Mouse (Mus musculus): ENCODE measurements around the gene Trpc4ap. TPM values are rescaled to one million over a fixed set of nuclear protein-coding genes. Genes with fewer than 3 reads are reported as not detected.
A peak's percentile ranks its signal among the peaks of the same experiment; 100 is the strongest.

Trpc4ap gene
- polyA plus RNA-seq, 1 experiment, result 145 TPM

DNA sequence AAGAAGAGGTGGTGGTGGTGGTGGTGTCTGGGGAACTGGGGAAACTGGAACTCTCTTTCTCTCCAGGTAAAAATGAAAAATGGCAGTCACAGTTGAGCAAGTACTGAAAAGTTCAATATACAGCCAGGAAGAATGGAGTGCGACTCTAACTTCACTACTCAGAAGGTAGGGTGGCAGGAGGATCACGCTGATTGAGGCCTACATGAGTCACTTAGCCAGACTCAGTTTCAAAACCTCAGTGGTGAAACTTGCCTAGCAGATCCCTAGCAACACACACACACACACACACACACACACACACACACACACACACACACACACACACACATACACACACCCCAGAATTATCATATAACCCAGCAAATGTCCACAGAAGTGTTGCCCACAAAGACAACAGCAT is 10.3 kb downstream of the Trpc4ap start:
- no peak for DNase-seq
- 81% methylated on average over 2 of the region's 2 CpGs for WGBS
- Histone ChIP-seq H3K4me3 (replicated peaks; ENCODE audit: extremely low read depth, low read depth, low read length) (no peak overlapping the region), H3K4me1 (ENCODE audit: control insufficient read depth, insufficient read depth, low read length) (peaks cover 12% of the 10 kb centered on the region)
- TF ChIP-seq CTCF (IDR thresholded peaks at IDR 0.05; ENCODE audit: insufficient read depth, low read length) (no peak), POLR2A (IDR thresholded peaks at IDR 0.05; ENCODE audit: borderline replicate concordance, extremely low read depth, low read depth, low read length) (no peak)

DNA sequence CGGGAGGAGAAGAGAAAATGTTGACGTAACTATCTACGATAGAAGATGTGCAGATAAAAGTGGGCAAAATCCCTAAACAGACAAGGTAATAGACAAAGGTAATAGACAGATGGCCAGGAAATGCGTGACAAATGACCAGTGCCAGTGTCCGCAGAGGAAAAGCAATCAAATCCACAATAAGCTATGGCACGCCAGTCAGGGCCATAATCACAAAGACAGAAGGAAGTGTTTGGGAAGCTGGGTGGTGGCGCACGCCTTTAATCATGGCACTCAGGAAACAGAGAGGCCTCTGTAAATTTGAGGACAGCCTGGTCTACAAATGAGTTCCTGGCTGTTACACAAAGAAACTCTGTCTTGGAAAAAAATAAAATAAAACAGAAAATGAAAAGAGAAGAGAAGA is 11.0 kb downstream of the Trpc4ap start:
- no peak overlapping the region for H3K4me3 ChIP-seq (replicated peaks; ENCODE audit: extremely low read depth, low read depth, low read length)
- DNase-seq, result no peak
- H3K4me1 ChIP-seq (ENCODE audit: control insufficient read depth, insufficient read depth, low read length), result peaks cover 12% of the 10 kb centered on the region
- WGBS, result 52% methylated on average over 8 of the region's 8 CpGs
- TF ChIP-seq POLR2A (IDR thresholded peaks at IDR 0.05; ENCODE audit: borderline replicate concordance, extremely low read depth, low read depth, low read length), result no peak
- TF ChIP-seq CTCF (IDR thresholded peaks at IDR 0.05; ENCODE audit: insufficient read depth, low read length), result no peak

DNA sequence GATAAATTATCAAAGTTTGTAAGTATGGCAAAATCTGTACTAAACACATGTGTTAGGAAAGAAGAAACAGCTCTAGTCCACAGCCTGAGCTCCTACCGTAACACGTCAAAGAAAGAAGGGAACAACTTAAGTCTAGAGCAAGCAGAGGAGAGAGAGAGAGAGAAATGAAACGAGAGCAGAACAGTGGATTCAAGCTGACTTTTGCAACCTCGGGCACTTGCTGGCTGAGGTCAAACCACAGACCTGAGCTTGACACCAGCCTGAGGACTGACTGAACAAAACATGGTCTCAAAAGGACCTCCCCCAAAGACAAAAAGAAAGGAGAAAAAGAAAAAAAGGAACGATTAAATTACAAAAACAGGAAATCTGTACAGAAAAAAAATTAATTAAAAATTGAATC is 11.6 kb downstream of the Trpc4ap start:
- Histone ChIP-seq H3K4me1 (ENCODE audit: control insufficient read depth, insufficient read depth, low read length) (peaks cover 12% of the 10 kb centered on the region), H3K4me3 (replicated peaks; ENCODE audit: extremely low read depth, low read depth, low read length) (no peak overlapping the region)
- no peak for DNase-seq
- TF ChIP-seq CTCF (IDR thresholded peaks at IDR 0.05; ENCODE audit: insufficient read depth, low read length), result no peak
- TF ChIP-seq POLR2A (IDR thresholded peaks at IDR 0.05; ENCODE audit: borderline replicate concordance, extremely low read depth, low read depth, low read length), result no peak
- WGBS, result 48% methylated on average over 5 of the region's 5 CpGs

DNA sequence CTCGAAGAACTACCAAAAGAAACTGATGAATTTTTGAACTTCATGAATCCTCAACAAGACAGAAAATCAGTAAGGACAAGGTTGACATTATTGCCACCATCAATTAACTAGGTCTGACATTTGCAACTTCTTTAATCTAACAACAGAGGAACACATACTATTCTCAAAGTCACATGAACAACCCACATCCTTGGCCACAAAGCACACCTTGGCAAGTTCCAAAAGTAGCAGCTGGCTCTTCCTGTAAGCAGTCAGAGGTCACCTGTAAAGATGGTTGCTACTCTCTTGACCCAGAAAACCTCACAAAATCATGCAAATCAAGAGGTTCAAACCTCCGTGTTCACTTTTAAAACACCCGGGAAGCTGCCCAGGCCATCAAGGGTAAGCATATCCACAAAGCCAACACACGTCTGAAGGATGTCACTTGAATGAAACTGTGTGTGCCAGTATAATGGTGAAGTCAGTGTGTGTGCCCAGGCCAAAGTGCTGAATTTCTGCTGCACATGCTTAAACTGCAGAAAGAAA is 12.5 kb downstream of the Trpc4ap start:
- no peak overlapping the region for H3K4me3 ChIP-seq (replicated peaks; ENCODE audit: extremely low read depth, low read depth, low read length)
- peaks cover 12% of the 10 kb centered on the region for H3K4me1 ChIP-seq (ENCODE audit: control insufficient read depth, insufficient read depth, low read length)
- 71% methylated on average over 4 of the region's 4 CpGs for WGBS
- TF ChIP-seq POLR2A (IDR thresholded peaks at IDR 0.05; ENCODE audit: borderline replicate concordance, extremely low read depth, low read depth, low read length), result no peak
- no peak for TF ChIP-seq CTCF (IDR thresholded peaks at IDR 0.05; ENCODE audit: insufficient read depth, low read length)
- no peak for DNase-seq

DNA sequence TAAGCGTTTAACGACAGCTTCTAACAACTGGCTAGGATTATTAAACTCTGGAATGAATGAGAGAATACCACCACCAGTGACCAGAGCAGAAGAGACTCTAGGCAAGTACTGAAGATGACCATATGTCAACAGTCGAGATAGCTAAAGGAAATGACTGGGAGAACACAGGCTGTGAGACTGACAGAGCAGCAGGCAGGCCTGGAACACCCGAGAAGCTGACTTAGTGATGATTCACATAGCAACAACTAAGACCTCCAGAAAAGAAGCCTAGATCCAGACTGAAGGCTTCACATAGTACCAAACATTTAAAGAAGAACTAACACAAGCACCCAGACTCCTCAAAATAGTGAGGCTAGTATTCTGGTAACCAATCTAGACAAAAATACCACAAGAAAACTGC is 17.1 kb downstream of the Trpc4ap start:
- H3K4me1 ChIP-seq (ENCODE audit: control insufficient read depth, insufficient read depth, low read length), result peaks cover 2% of the 10 kb centered on the region; the same call in 1 of the 2 replicates
- no peak overlapping the region for H3K4me3 ChIP-seq (replicated peaks; ENCODE audit: extremely low read depth, low read depth, low read length)
- DNase-seq, result no peak
- 40% methylated on average over 4 of the region's 4 CpGs for WGBS
- TF ChIP-seq POLR2A (IDR thresholded peaks at IDR 0.05; ENCODE audit: borderline replicate concordance, extremely low read depth, low read depth, low read length) (no peak), CTCF (IDR thresholded peaks at IDR 0.05; ENCODE audit: insufficient read depth, low read length) (no peak)

DNA sequence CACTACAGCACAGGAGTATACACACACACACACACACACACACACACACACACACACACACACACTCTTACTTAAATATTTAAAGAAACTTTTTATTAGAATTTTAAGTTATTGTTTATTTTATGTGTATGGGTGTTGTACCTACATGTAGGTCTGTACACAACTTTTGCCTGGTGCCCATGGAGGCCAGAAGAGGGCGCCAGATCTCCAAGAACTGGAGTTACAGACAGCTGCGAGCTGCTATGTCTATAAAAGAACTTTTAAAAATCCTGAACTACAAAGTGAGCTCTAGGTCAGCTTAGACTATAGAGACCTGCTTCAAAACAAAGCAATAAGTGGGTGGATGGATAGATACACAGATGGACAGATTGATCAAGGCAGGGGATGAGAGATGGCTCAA is 18.6 kb downstream of the Trpc4ap start:
- DNase-seq, result peak; percentile 61
- WGBS, result 19% methylated on average over 2 of the region's 2 CpGs
- no peak overlapping the region for H3K4me3 ChIP-seq (replicated peaks; ENCODE audit: extremely low read depth, low read depth, low read length)
- TF ChIP-seq CTCF (IDR thresholded peaks at IDR 0.05; ENCODE audit: insufficient read depth, low read length) (peak; percentile 71), POLR2A (IDR thresholded peaks at IDR 0.05; ENCODE audit: borderline replicate concordance, extremely low read depth, low read depth, low read length) (no peak)
- H3K4me1 ChIP-seq (ENCODE audit: control insufficient read depth, insufficient read depth, low read length), result no peaks in the 10 kb centered on the region; the same call in 1 of the 2 replicates

DNA sequence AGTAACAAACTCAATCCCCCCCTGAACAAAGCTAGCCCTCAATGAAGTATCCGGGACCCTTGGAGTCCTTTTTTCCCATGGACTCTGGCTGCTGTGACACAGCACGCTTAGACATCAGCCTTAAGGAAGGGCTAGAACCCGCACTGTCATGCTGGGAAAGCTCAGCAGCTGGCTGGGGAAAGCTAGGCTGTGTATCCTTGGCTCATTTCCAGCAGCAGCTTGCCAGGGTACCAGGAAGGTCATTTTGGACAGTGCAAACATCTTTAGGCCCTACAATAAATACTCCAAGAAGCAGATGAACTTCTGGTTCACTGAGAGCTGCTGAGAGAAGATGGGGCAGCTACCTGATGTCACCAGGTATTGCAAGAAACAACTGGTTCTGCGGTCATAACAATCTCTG is 20.9 kb downstream of the Trpc4ap start:
- TF ChIP-seq POLR2A (IDR thresholded peaks at IDR 0.05; ENCODE audit: borderline replicate concordance, extremely low read depth, low read depth, low read length), result no peak
- no peak for TF ChIP-seq CTCF (IDR thresholded peaks at IDR 0.05; ENCODE audit: insufficient read depth, low read length)
- no peak overlapping the region for H3K4me3 ChIP-seq (replicated peaks; ENCODE audit: extremely low read depth, low read depth, low read length)
- DNase-seq, result no peak
- 71% methylated on average over 4 of the region's 4 CpGs for WGBS
- H3K4me1 ChIP-seq (ENCODE audit: control insufficient read depth, insufficient read depth, low read length), result no peaks in the 10 kb centered on the region; the same call in 1 of the 2 replicates

DNA sequence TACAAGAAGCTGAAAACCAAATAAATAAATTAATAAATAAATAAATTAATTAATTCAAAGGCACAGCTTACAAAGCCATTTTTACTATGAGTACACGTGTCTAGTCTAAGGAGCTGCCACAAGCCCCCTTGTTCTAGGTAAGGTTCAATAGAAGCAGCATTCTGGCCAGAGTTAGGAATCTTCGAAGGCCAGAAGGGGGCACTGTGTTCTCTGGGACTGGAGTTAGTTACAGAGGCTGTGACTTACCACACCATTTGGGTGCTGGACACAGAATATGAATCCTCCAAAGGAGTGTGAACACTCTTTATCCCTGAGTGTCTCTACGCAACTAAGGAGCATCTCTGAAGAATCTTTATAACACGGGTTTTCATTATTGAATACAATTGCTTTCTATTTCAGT is 23.7 kb downstream of the Trpc4ap start:
- H3K4me1 ChIP-seq (ENCODE audit: control insufficient read depth, insufficient read depth, low read length), result no peaks in the 10 kb centered on the region
- WGBS, result 89% methylated on average over 4 of the region's 4 CpGs

DNA sequence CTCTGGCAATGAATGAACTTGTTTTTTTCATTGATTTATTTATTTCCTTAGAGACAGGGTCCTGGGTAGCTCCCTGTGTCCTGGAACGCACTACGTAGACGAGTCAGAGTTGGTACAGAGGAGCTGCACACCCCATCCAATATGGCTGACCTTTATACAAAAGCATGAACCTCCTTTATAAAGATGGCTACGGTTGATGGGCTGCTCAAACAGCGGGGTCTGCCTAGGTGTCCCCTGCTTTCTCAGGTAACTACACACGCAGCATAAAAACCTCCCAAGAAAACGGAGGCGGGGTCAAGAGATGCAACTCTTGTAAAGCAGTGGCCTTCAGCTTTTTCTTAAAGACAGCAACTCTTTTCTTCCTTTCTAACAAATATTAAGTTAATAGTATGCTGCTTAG is 24.3 kb downstream of the Trpc4ap start:
- no peak for DNase-seq
- no peaks in the 10 kb centered on the region for H3K4me1 ChIP-seq (ENCODE audit: control insufficient read depth, insufficient read depth, low read length)
- no peak overlapping the region for H3K4me3 ChIP-seq (replicated peaks; ENCODE audit: extremely low read depth, low read depth, low read length)
- WGBS, result 94% methylated on average over 8 of the region's 8 CpGs
- no peak for TF ChIP-seq POLR2A (IDR thresholded peaks at IDR 0.05; ENCODE audit: borderline replicate concordance, extremely low read depth, low read depth, low read length)
- TF ChIP-seq CTCF (IDR thresholded peaks at IDR 0.05; ENCODE audit: insufficient read depth, low read length), result no peak

More for the DNA sequence above, 23.7 kb downstream of the Trpc4ap start:
- peak; percentile 34; the same call in 1 of the 2 replicates for TF ChIP-seq CTCF (IDR thresholded peaks at IDR 0.05; ENCODE audit: insufficient read depth, low read length)
- TF ChIP-seq POLR2A (IDR thresholded peaks at IDR 0.05; ENCODE audit: borderline replicate concordance, extremely low read depth, low read depth, low read length), result no peak
- H3K4me3 ChIP-seq (replicated peaks; ENCODE audit: extremely low read depth, low read depth, low read length), result no peak overlapping the region
- no peak for DNase-seq

DNA sequence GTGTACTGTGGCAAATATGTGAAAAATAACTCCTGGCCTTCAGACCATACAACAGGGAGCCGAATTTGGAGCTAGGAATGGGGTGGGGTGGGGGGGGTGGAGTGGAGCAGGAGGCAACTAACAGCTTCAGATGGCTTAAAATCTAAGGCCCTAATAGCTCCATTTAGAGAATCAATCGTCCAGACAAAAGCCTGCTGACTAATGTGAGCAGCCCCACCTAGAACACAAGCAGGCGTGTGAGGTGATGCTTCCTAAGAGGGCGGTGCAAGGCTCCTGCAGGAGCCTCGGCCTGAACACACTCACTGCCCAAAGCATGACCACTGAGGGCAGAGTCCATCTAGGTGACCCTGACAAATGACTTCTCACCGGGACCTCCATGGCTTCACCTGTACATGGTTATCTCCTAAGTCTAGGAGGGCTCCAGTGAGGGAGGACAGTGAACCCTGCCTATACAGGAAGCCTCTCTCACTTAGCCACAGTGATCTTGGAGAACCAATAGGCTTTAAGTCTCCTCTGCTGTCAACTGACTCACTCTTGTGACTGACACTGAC is 28.2 kb downstream of the Trpc4ap start:
- 82% methylated on average over 6 of the region's 6 CpGs for whole genome bisulfite sequencing
- TF ChIP-seq POLR2A (IDR thresholded peaks at IDR 0.05; ENCODE audit: borderline replicate concordance, extremely low read depth, low read depth, low read length) (no peak), CTCF (IDR thresholded peaks at IDR 0.05; ENCODE audit: insufficient read depth, low read length) (no peak)
- Histone ChIP-seq H3K4me1 (ENCODE audit: control insufficient read depth, insufficient read depth, low read length) (no peaks in the 10 kb centered on the region), H3K4me3 (replicated peaks; ENCODE audit: extremely low read depth, low read depth, low read length) (no peak overlapping the region)
- no peak for DNase-seq
